8 mouse cellular contexts compared by ENCODE assay signal in genomic region chr2:28907691-28908388, GRCm38 (mm10). TPM values are rescaled to one million over a fixed set of nuclear protein-coding genes. Genes with fewer than 3 reads are reported as not detected.
DNase-seq lines count a peak whose midpoint lies in the region; ATAC-seq and TF ChIP-seq lines count a peak whose summit lies in the region.

No protein-coding gene starts in this region.

- H3K9ac ChIP-seq in ES-Bruce4 (ENCODE audit: low read depth, poor library complexity, severe bottlenecking): peak overlapping the region; percentile 17
- no peak overlapping the region for H3K9ac ChIP-seq in forebrain, embryonic 16.5 days (replicated peaks; ENCODE audit: low read depth, low read length)
- no peak overlapping the region for H3K9ac ChIP-seq in liver, embryonic 13.5 days

- TF ChIP-seq POLR2A in ES-Bruce4 (IDR thresholded peaks at IDR 0.05; ENCODE audit: insufficient read depth, low read length): no peak

- H3K36me3 ChIP-seq in heart, embryonic 10.5 days: peaks cover 21% of the 10 kb centered on the region
- peaks cover 2% of the 10 kb centered on the region; the same call in 1 of the 2 replicates for H3K36me3 ChIP-seq in ES-Bruce4 (ENCODE audit: control insufficient read depth, insufficient read depth, low read length, poor library complexity, severe bottlenecking)
- H3K36me3 ChIP-seq in forebrain, embryonic 16.5 days (ENCODE audit: control insufficient read depth, insufficient read depth): no peaks in the 10 kb centered on the region
- H3K36me3 ChIP-seq in liver, embryonic 13.5 days: peaks cover 16% of the 10 kb centered on the region

- DNase-seq in heart, embryonic 10.5 days (ENCODE audit: low spot score): no peak
- no peak for DNase-seq in heart, adult 8-10 months (ENCODE audit: low spot score)
- no peak for DNase-seq in liver, embryonic 13.5 days
- no peak for DNase-seq in layer of hippocampus, adult 18-20 months (ENCODE audit: low spot score in 2 of 2)
- no peak for DNase-seq in thymus, adult 18-20 months
- no peak for DNase-seq in natural killer cell, adult 2 months (ENCODE audit: low spot score in 2 of 2)

- ATAC-seq in forebrain, embryonic 16.5 days: peak; percentile 54
- no peak for ATAC-seq in liver, embryonic 13.5 days (ENCODE audit: low read depth)

- H3K4me3 ChIP-seq in heart, embryonic 10.5 days: peak overlapping the region; percentile 52
- H3K4me3 ChIP-seq in ES-Bruce4 (ENCODE audit: low read depth, low read length): peak overlapping the region; percentile 18
- no peak overlapping the region for H3K4me3 ChIP-seq in forebrain, embryonic 16.5 days (replicated peaks; ENCODE audit: low read length)
- no peak overlapping the region for H3K4me3 ChIP-seq in liver, embryonic 13.5 days (replicated peaks)

- peaks cover 80% of the 10 kb centered on the region for H3K27me3 ChIP-seq in heart, embryonic 10.5 days (ENCODE audit: insufficient read depth, poor library complexity, severe bottlenecking)
- H3K27me3 ChIP-seq in ES-Bruce4 (ENCODE audit: control insufficient read depth, insufficient read depth, low read length, poor library complexity, severe bottlenecking): 0 out of 2 replicates have a peak, but pooled peaks cover 9% of the 10 kb centered on the region
- H3K27me3 ChIP-seq in forebrain, embryonic 16.5 days (replicated peaks; ENCODE audit: control insufficient read depth, insufficient read depth, low read length): peaks cover 65% of the 10 kb centered on the region
- H3K27me3 ChIP-seq in liver, embryonic 13.5 days: peaks cover 65% of the 10 kb centered on the region

- 5% methylated on average over 10 of the region's 10 CpGs for WGBS in heart, embryonic 10.5 days
- 2% methylated on average over 10 of the region's 10 CpGs for WGBS in forebrain, embryonic 16.5 days
- 16% methylated on average over 10 of the region's 10 CpGs for WGBS in liver, embryonic 13.5 days (ENCODE audit: insufficient replicate concordance)

- TF ChIP-seq CTCF in ES-Bruce4 (IDR thresholded peaks at IDR 0.05; ENCODE audit: low read depth, low read length): no peak

- TF ChIP-seq EP300 in ES-Bruce4 (IDR thresholded peaks at IDR 0.05; ENCODE audit: insufficient read depth, low read depth, low read length): peak; percentile 74; the same call in 1 of the 2 replicates

- H3K27ac ChIP-seq in heart, embryonic 10.5 days: no peak overlapping the region
- H3K27ac ChIP-seq in ES-Bruce4 (ENCODE audit: insufficient read depth, low read length): no peak overlapping the region
- H3K27ac ChIP-seq in forebrain, embryonic 16.5 days (ENCODE audit: low read length): no peak overlapping the region
- no peak overlapping the region for H3K27ac ChIP-seq in liver, embryonic 13.5 days

- H3K4me2 ChIP-seq in forebrain, embryonic 16.5 days (ENCODE audit: low read length): peak overlapping the region; percentile 32
- peak overlapping the region; percentile 35 for H3K4me2 ChIP-seq in liver, embryonic 13.5 days

- H3K4me1 ChIP-seq in heart, embryonic 10.5 days: peaks cover 22% of the 10 kb centered on the region
- H3K4me1 ChIP-seq in ES-Bruce4 (ENCODE audit: control insufficient read depth, insufficient read depth, low read length): peaks cover 3% of the 10 kb centered on the region
- H3K4me1 ChIP-seq in forebrain, embryonic 16.5 days (replicated peaks; ENCODE audit: control insufficient read depth, insufficient read depth, low read length): peaks cover 28% of the 10 kb centered on the region
- peaks cover 9% of the 10 kb centered on the region; the same call in 1 of the 2 replicates for H3K4me1 ChIP-seq in liver, embryonic 13.5 days (replicated peaks)

- no peaks in the 10 kb centered on the region for H3K9me3 ChIP-seq in heart, embryonic 10.5 days
- no peaks in the 10 kb centered on the region for H3K9me3 ChIP-seq in ES-Bruce4 (replicated peaks; ENCODE audit: control insufficient read depth, insufficient read depth, low read length, poor library complexity, severe bottlenecking)
- H3K9me3 ChIP-seq in forebrain, embryonic 16.5 days (ENCODE audit: control insufficient read depth, low read length): no peaks in the 10 kb centered on the region
- H3K9me3 ChIP-seq in liver, embryonic 13.5 days (replicated peaks): no peaks in the 10 kb centered on the region

RNA-seq across cellular contexts. Expression of gene Barhl1, which starts 8.6 kb away (rescaled TPM):
- polyA plus RNA-seq in heart, embryonic 10.5 days (2016; fragmentation: Nextera tagmentation; extraction: Ambion mirVana): not detected in 2 replicates
- not detected for total RNA-seq in heart, adult 8-10 months (2022)
- polyA plus RNA-seq in ES-Bruce4 (2011; ENCODE audit: insufficient read depth, insufficient read length, low read depth, missing spikeins): 0.56 TPM in 1 of 2 replicates, not detected in the other
- polyA plus RNA-seq in forebrain, embryonic 16.5 days (2015; fragmentation: Nextera tagmentation; extraction: Ambion mirVana): 0.83 and 0.89 TPM in 2 replicates
- polyA plus RNA-seq in liver, embryonic 13.5 days (2015; fragmentation: Nextera tagmentation; extraction: Ambion mirVana): not detected in 2 replicates
- not detected for total RNA-seq in layer of hippocampus, adult 18-20 months (2021)

Comparison
In these comparisons a context has a peak if more than half of its experiments do, and no peak if none do; other contexts are left out.
1. H3K4me3 ChIP-seq: peak in heart, embryonic 10.5 days (single experiment) and ES-Bruce4 (single experiment); none in forebrain, embryonic 16.5 days (single experiment) and liver, embryonic 13.5 days (single experiment).